Mouse (Mus musculus): ENCODE data around the gene Gm47995. TPM values are rescaled to one million over a fixed set of nuclear protein-coding genes. Genes with fewer than 3 reads are reported as not detected.
A peak's percentile ranks its signal among the peaks of the same experiment; 100 is the strongest.

The Gm47995 gene
- total and polyA plus RNA-seq, 3 experiments = not detected

DNA sequence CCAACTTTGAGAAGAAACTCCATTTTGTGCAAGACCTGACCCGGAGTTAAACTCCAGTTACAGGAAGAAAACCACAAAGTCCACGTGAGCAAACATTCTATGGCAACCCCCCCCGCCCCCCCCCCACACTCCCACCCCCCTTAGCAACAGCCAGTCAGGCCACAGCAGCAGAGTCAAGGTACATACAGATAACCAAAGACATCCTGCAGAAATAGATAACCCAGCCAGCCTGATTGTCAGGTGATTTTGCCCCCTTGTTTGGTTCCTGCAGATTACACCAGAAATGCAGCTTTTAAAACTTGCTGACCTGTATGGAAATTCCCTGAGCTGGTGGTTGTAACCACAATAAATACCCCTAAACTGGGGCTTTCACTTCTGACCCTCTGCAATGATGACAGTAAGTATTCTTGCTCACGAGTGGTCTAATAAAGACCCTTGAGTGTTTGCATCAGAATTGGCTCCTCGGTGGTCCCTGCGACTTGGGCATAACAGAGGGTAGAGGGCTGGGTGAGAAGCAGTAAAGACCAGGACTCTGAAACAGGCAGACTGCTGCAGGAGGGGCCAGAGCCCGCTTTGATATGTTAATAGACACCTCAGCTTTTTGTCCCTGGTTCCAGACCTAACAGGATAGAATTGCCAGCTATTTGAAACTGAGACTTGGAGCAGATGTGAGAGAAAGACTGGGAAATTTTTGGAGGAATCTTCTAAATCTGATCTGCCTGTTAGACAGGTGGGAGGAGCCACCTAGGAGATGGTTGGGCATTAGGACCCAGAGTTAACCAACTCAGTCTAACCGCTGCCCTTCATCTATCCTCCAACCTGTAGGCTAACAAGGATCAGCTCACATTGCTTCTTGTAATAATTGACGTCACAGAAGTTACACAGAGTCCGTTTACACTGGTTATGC, 21.0 kb upstream of the Gm47995 start:
- dilution Hi-C loops (cut with MboI; ENCODE audit: extremely low pct_ligation_motif_present, extremely low pct_unique_long_range_greater_than_20kb, low sequenced_read_pairs) (no loop called here), in situ Hi-C loops (cut with MboI; ENCODE audit: low pct_ligation_motif_present, low pct_unique_long_range_greater_than_20kb, low sequenced_read_pairs) (no loop called here)
- H3K9me3 ChIP-seq (replicated peaks; ENCODE audit: low read length) = no peaks in the 10 kb centered on the region
- H3K9ac ChIP-seq (ENCODE audit: insufficient read depth, low read depth) = peak overlapping the region; percentile 10
- H3K4me2 ChIP-seq (ENCODE audit: insufficient read depth, low read depth, poor library complexity, severe bottlenecking) = peak overlapping the region; percentile 53
- peak overlapping the region; percentile 21 to 41 (median 37) for H3K4me3 ChIP-seq (replicated peaks in 1 of 3; ENCODE audit: low read depth in 2 of 3, low read length in 2 of 3, poor library complexity in 1 of 3)
- DNase-seq (ENCODE audit: extremely low read depth) = peak; percentile 51
- H3K4me1 ChIP-seq (ENCODE audit: control insufficient read depth in 1 of 2, insufficient read depth in 2 of 2) = peaks cover 0 to 26% of the 10 kb centered on the region in 2 experiments; a peak in 3 of 4 replicates
- no peaks in the 10 kb centered on the region for H3K27me3 ChIP-seq (replicated peaks)
- no peaks in the 10 kb centered on the region for H3K36me3 ChIP-seq (replicated peaks in 1 of 2; ENCODE audit: control insufficient read depth in 1 of 2, insufficient read depth in 1 of 2, low read length in 1 of 2)
- TF ChIP-seq TBP (conservative IDR thresholded peaks at IDR 0.05; ENCODE audit: low read depth, low read length) = peak; percentile 79
- TF ChIP-seq MAZ (IDR thresholded peaks at IDR 0.05; ENCODE audit: low read depth, low read length) = peak; percentile 52; the same call in 1 of the 2 replicates
- TF ChIP-seq E2F4 (IDR thresholded peaks at IDR 0.05; ENCODE audit: insufficient replicate concordance, low read depth, low read length) = peak; percentile 47; the same call in 1 of the 2 replicates
- peak; percentile 22; the same call in 1 of the 2 replicates for TF ChIP-seq POLR2A (IDR thresholded peaks at IDR 0.05; ENCODE audit: low read depth, low read length)
- TF ChIP-seq USF1 (IDR thresholded peaks at IDR 0.05; ENCODE audit: low read depth, low read length) = no peak
- TF ChIP-seq SIN3A (IDR thresholded peaks at IDR 0.05; ENCODE audit: low read length) = peak; percentile 92
- peak; percentile 64; the same call in 1 of the 2 replicates for TF ChIP-seq MAX (IDR thresholded peaks at IDR 0.05; ENCODE audit: low read length)
- no peak for TF ChIP-seq USF2 (conservative IDR thresholded peaks at IDR 0.05; ENCODE audit: low read depth, low read length)
- TF ChIP-seq RCOR1 (conservative IDR thresholded peaks at IDR 0.05; ENCODE audit: low read depth, low read length) = 0 out of 2 replicates have a peak, but pooled peaks have one; percentile 82
- TF ChIP-seq KAT2A (IDR thresholded peaks at IDR 0.05; ENCODE audit: insufficient replicate concordance, low read length) = no peak
- no peak for TF ChIP-seq CHD2 (IDR thresholded peaks at IDR 0.05; ENCODE audit: low read length)
- no peak for TF ChIP-seq CTCF (conservative IDR thresholded peaks at IDR 0.05 in 1 of 2, IDR thresholded peaks at IDR 0.05 in 1 of 2; ENCODE audit: low read depth in 2 of 2, low read length in 2 of 2)
- TF ChIP-seq MYC (IDR thresholded peaks at IDR 0.05; ENCODE audit: low read depth, low read length) = no peak
- TF ChIP-seq BHLHE40 (IDR thresholded peaks at IDR 0.05; ENCODE audit: low read depth, low read length) = peak; percentile 30; the same call in 1 of the 2 replicates
- no peak; the same call in 1 of the 2 replicates for TF ChIP-seq RAD21 (IDR thresholded peaks at IDR 0.05; ENCODE audit: low read depth, low read length)
- TF ChIP-seq IRF4 (IDR thresholded peaks at IDR 0.05; ENCODE audit: low read depth, low read length) = peak; percentile 18; the same call in 1 of the 2 replicates
- TF ChIP-seq JUND (conservative IDR thresholded peaks at IDR 0.05; ENCODE audit: low read depth, low read length) = peak; percentile 54
- TF ChIP-seq MXI1 (IDR thresholded peaks at IDR 0.05; ENCODE audit: low read depth, low read length) = peak; percentile 67; the same call in 1 of the 2 replicates
- 0 out of 2 replicates have a peak, but pooled peaks have one; percentile 14 for TF ChIP-seq ZNF384 (IDR thresholded peaks at IDR 0.05; ENCODE audit: low read depth, low read length)
- TF ChIP-seq NRF1 (IDR thresholded peaks at IDR 0.05; ENCODE audit: low read depth, low read length) = no peak
- TF ChIP-seq ETS1 (conservative IDR thresholded peaks at IDR 0.05; ENCODE audit: low read depth, low read length) = peak; percentile 35; the same call in 1 of the 2 replicates
- no peak for TF ChIP-seq CHD1 (IDR thresholded peaks at IDR 0.05; ENCODE audit: low read depth, low read length)
- peak; percentile 88 for TF ChIP-seq MAFK (IDR thresholded peaks at IDR 0.05; ENCODE audit: insufficient replicate concordance, low read length)
- no peak for TF ChIP-seq ZKSCAN1 (IDR thresholded peaks at IDR 0.05; ENCODE audit: borderline replicate concordance, low read depth, low read length)
- TF ChIP-seq SMC3 (IDR thresholded peaks at IDR 0.05; ENCODE audit: low read depth, low read length) = no peak
- TF ChIP-seq MEF2A (IDR thresholded peaks at IDR 0.05; ENCODE audit: borderline replicate concordance, low read depth, low read length) = peak; percentile 73; the same call in 1 of the 2 replicates
- TF ChIP-seq EP300 (IDR thresholded peaks at IDR 0.05; ENCODE audit: low read length) = 0 out of 2 replicates have a peak, but pooled peaks have one; percentile 41
- no peak for TF ChIP-seq ZC3H11A (IDR thresholded peaks at IDR 0.05; ENCODE audit: low read depth, low read length)
- peak; percentile 51; the same call in 1 of the 2 replicates for TF ChIP-seq TCF12 (IDR thresholded peaks at IDR 0.05; ENCODE audit: low read depth, low read length)
- TF ChIP-seq HCFC1 (IDR thresholded peaks at IDR 0.05; ENCODE audit: low read depth, low read length) = peak; percentile 54
- TF ChIP-seq GABPA (IDR thresholded peaks at IDR 0.05; ENCODE audit: insufficient replicate concordance, low read depth, low read length) = no peak
- TF ChIP-seq NELFE (IDR thresholded peaks at IDR 0.05; ENCODE audit: low read depth, low read length) = 0 out of 2 replicates have a peak, but pooled peaks have one; percentile 66
- no peak for TF ChIP-seq UBTF (IDR thresholded peaks at IDR 0.05; ENCODE audit: low read depth, low read length)
- no peak overlapping the region; the same call in 1 of the 2 replicates for H3K27ac ChIP-seq (ENCODE audit: insufficient read depth, low read depth)
- H3K79me2 ChIP-seq (replicated peaks; ENCODE audit: control insufficient read depth, extremely low read depth, insufficient read depth, poor library complexity, severe bottlenecking) = no peaks in the 10 kb centered on the region

Measured in CH12.LX (cell line).